Mouse (Mus musculus) ES-E14 (cell line): ENCODE measurements around the gene Colgalt2. TPM values are rescaled to one million over a fixed set of nuclear protein-coding genes. Genes with fewer than 3 reads are reported as not detected.

Experiments used
- DNase-seq: peaks from one replicate; pipeline ENCODE4 v3.0.0-alpha.2; 2013; ENCODE audit warnings: low read depth, low spot score
- H3K27ac ChIP-seq: 2 replicates; pipeline ENCODE4 v1.5.1; 2012; ENCODE audit warnings: low read depth, mild to moderate bottlenecking, low read length, moderate library complexity, mixed read lengths; ENCODE audit not compliant: poor library complexity, insufficient read depth, severe bottlenecking
- H3K36me3 ChIP-seq: 2 replicates; pipeline ENCODE4 v1.6.1; 2012; ENCODE audit warnings: mild to moderate bottlenecking, low read length, moderate library complexity, mixed read lengths; ENCODE audit not compliant: control insufficient read depth, poor library complexity, insufficient read depth, severe bottlenecking
- H3K4me1 ChIP-seq, 2 experiments: fragments of 150-350 bp in 1 of 2; sonication (generic) in 1 of 2; 2 replicates each; pipeline ENCODE4 v1.6.1; 2012; ENCODE audit warnings: low read length in 2 of 2, mild to moderate bottlenecking in 1 of 2, mixed read lengths in 1 of 2; ENCODE audit not compliant: control insufficient read depth in 2 of 2, insufficient read depth in 2 of 2, poor library complexity in 1 of 2
- H3K4me3 ChIP-seq, 2 experiments: fragments of 150-350 bp in 1 of 2; sonication (generic) in 1 of 2; 2 replicates each; pipeline ENCODE4 v1.5.1; 2012; ENCODE audit warnings: low read length in 2 of 2, low read depth in 1 of 2, mild to moderate bottlenecking in 1 of 2, mixed read lengths in 1 of 2; ENCODE audit not compliant: insufficient read depth in 1 of 2, poor library complexity in 1 of 2, severe bottlenecking in 1 of 2
- H3K9ac ChIP-seq: 2 replicates; pipeline ENCODE4 v1.6.1; 2012; ENCODE audit warnings: low read depth, mild to moderate bottlenecking, low read length, mixed read lengths; ENCODE audit not compliant: poor library complexity, insufficient read depth, severe bottlenecking
- H3K9me3 ChIP-seq: fragments of 150-350 bp; sonication (generic); 2 replicates; pipeline ENCODE4 v1.6.1; 2012; ENCODE audit warnings: low read depth, mild to moderate bottlenecking, low read length; ENCODE audit not compliant: control insufficient read depth, insufficient read depth
- CHD2 ChIP-seq: IDR thresholded peaks from 2 replicates; pipeline ENCODE4 v1.6.1; 2014; ENCODE audit warnings: mild to moderate bottlenecking, low read depth, low read length, inconsistent platforms
- HCFC1 ChIP-seq: IDR thresholded peaks from 2 replicates; pipeline ENCODE4 v1.6.1; 2012; ENCODE audit warnings: low read length, inconsistent platforms, borderline replicate concordance; ENCODE audit not compliant: insufficient read depth
- MAFK ChIP-seq: IDR thresholded peaks from 2 replicates; pipeline ENCODE4 v1.6.1; 2014; ENCODE audit warnings: mild to moderate bottlenecking, low read depth, low read length, inconsistent platforms; ENCODE audit not compliant: insufficient read depth
- ZC3H11A ChIP-seq: IDR thresholded peaks from 2 replicates; pipeline ENCODE4 v1.6.1; 2012; ENCODE audit warnings: low read depth, mild to moderate bottlenecking, inconsistent platforms, low read length, borderline replicate concordance
- ZNF384 ChIP-seq: IDR thresholded peaks from 2 replicates; pipeline ENCODE4 v1.6.1; 2012; ENCODE audit warnings: low read depth, low read length, inconsistent platforms
- in situ Hi-C, 2 experiments: fragments of 600-800 bp; cut with MboI; formaldehyde crosslinking; loops; one replicate each; pipeline ENCODE4 v1.15.1; 2025; ENCODE audit warnings: low sequenced_read_pairs in 2 of 2, inconsistent platforms in 1 of 2; ENCODE audit not compliant: unreplicated experiment in 2 of 2
- total RNA-seq: library from RNA; depleted of rRNA; stranded (reverse); fragments of 300-350 nt; gene quantifications from 2 replicates; pipeline ENCODE4 v1.2.3, GENCODE M21; 2012

Colgalt2 gene
- total RNA-seq, 1 experiment: 0.13 TPM

DNA sequence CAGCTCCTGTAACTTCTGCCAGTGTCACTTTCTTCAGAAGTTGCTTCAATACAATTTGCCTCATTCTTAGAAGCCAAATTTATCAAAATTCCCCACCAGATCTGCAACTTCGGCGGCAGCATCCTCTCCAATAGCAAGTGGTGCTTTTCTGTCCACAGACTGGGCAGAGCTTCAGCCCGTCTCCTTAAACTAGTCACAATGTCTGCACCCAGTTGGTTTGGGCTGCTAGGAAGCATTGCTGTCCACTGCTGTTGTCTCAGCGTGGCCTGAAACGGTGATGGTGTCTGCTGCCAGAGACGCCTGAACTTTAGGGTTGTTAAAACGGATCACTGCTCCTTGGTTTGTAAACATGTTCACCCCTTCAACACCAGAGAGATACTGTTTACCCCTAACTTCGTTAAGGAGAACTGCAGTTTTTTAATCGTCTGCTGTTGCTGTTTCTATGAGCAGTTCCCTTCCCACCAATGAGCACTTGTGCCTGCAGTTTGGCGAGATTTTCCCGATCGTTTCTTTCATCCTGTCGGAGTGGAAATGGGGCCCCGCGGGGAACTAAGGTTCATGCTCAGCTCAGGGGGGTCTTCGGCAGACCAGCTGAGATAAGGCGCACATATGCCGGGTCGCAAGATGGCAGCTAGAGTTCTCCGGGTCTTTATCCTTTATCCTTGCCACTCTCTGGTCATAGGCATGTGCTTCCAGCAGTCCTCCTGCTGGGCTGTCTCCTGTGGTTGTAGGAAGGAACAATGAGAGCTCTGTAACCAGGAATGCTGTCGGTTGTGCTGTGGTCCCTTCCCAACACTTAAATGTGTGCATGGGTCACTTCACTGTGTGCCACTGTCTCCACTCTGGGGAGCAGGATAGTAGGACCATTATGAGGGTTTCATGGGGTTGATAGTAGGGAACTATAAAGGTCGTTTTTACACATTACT, 7.7 kb downstream of the Colgalt2 start:
- no peak for DNase-seq
- no peaks in the 10 kb centered on the region for H3K9me3 ChIP-seq
- in situ Hi-C loops: no loop called here
- no peak for TF ChIP-seq HCFC1
- no peak for TF ChIP-seq ZNF384
- H3K9ac ChIP-seq: no peak overlapping the region
- H3K4me3 ChIP-seq: peak overlapping the region in 1 of 2 experiments; percentile 40; a peak in 1 of 4 replicates
- H3K27ac ChIP-seq: no peak overlapping the region
- H3K36me3 ChIP-seq: no peaks in the 10 kb centered on the region
- 0 out of 4 replicates have a peak, but pooled peaks cover 0 to 2% of the 10 kb centered on the region in 2 experiments for H3K4me1 ChIP-seq

DNA sequence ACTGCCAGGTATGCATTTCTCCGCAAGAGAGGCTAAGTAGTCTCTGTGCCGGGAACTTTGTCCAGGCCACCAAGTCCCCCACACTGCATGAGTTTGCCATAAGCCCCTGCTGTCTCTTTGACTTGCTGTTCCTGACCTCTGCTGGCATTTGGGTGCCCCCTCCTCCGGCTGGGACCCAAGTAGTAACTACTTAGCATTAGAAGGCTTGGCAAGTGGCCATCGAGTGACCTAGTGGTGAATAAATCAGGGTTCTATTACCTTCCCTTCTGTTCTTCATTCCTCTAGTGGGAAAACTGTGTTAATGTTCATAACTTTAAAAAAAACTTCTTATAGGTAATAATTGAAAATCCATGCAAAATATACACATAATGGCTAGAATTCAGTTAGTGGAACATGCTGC, 9.7 kb downstream of the Colgalt2 start:
- peaks cover 1% of the 10 kb centered on the region; the same call in 1 of the 2 replicates for H3K9me3 ChIP-seq
- no peak overlapping the region for H3K9ac ChIP-seq
- peaks cover 0 to 3% of the 10 kb centered on the region in 2 experiments; a peak in 1 of 4 replicates for H3K4me1 ChIP-seq
- H3K36me3 ChIP-seq: no peaks in the 10 kb centered on the region
- no peak for DNase-seq
- in situ Hi-C loops: no loop called here
- no peak for TF ChIP-seq ZC3H11A
- no peak for TF ChIP-seq MAFK
- no peak for TF ChIP-seq CHD2
- no peak for TF ChIP-seq HCFC1
- no peak for TF ChIP-seq ZNF384
- H3K27ac ChIP-seq: no peak overlapping the region
- H3K4me3 ChIP-seq: no peak overlapping the region

DNA sequence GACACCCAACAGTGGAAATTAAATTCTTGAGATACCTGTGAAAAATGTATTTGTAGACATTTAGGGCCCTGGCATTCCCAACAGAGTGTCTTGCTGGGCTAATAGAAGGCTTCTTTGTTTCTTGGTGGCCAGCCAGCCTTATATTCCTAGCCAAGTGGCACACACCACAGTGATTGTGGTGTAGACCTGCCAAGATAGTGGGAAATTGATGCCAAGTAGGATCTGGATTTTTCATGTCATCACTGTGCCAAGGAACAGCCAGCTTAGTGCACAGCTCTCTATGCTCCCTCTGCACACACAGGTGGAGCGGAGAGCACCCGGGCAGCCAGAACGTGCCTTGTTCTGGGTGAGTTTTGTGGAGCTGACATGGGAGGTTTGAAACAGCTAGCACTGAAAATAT, 11.0 kb downstream of the Colgalt2 start:
- H3K36me3 ChIP-seq: no peaks in the 10 kb centered on the region
- H3K9ac ChIP-seq: no peak overlapping the region
- H3K4me1 ChIP-seq: peaks cover 0 to 4% of the 10 kb centered on the region in 2 experiments; a peak in 1 of 4 replicates
- in situ Hi-C loops: no loop called here
- TF ChIP-seq ZC3H11A: no peak
- TF ChIP-seq MAFK: no peak
- TF ChIP-seq ZNF384: no peak
- no peak for TF ChIP-seq HCFC1
- no peak for TF ChIP-seq CHD2
- no peak for DNase-seq
- peaks cover 1% of the 10 kb centered on the region; the same call in 1 of the 2 replicates for H3K9me3 ChIP-seq
- H3K27ac ChIP-seq: no peak overlapping the region
- no peak overlapping the region for H3K4me3 ChIP-seq

DNA sequence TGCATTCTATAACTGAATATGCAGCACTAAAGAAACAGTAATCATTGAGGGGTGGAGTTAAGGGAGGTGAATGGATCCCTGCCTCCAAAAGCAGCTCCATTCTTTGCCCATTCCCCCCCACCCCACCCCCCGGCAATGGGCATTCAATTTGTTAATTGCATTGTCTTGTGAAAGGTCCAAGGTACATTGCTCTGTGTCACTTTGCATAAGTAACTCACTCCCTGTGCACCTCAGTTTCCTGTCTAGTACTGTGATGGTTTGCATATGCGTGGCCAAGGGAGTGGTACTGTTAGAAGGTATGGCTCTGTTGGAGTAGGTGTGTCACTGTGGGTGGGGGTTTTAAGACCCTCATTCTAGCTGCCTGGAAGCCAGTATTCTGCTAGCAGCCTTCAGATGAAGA, 13.5 kb downstream of the Colgalt2 start:
- Histone ChIP-seq H3K36me3 (no peaks in the 10 kb centered on the region), H3K4me1 (peaks cover 0 to 1% of the 10 kb centered on the region in 2 experiments; a peak in 1 of 4 replicates), H3K9me3 (peaks cover 1% of the 10 kb centered on the region; the same call in 1 of the 2 replicates), H3K9ac (no peak overlapping the region), H3K27ac (no peak overlapping the region), H3K4me3 (no peak overlapping the region)
- in situ Hi-C loops: no loop called here
- no peak for TF ChIP-seq ZC3H11A
- TF ChIP-seq HCFC1: no peak
- TF ChIP-seq ZNF384: no peak
- no peak for TF ChIP-seq CHD2
- TF ChIP-seq MAFK: no peak
- DNase-seq: no peak
